Mouse (Mus musculus) intestine, embryonic 16.5 days (tissue): ENCODE data around the gene Gemin2. TPM values are rescaled to one million over a fixed set of nuclear protein-coding genes. Genes with fewer than 3 reads are reported as not detected.
A peak's percentile ranks its signal among the peaks of the same experiment; 100 is the strongest.

Experiments
- ATAC-seq: fragments of 200-750 bp; cut with Nextera tagmentation; 2 replicates; pipeline ENCODE4 v1.8.0; 2017; ENCODE audit warnings: moderate TSS enrichment, moderate library complexity
- H3K27ac ChIP-seq: fragments of 300-500 bp; sonication (generic); 2 replicates; pipeline ENCODE4 v1.5.1; 2014; ENCODE audit warnings: mild to moderate bottlenecking, low read length
- H3K27me3 ChIP-seq: fragments of 300-500 bp; sonication (generic); replicated peaks from 2 replicates; pipeline ENCODE4 v1.6.1; 2014; ENCODE audit warnings: low read length, control low read depth, mixed read lengths; ENCODE audit not compliant: control insufficient read depth, insufficient read depth
- H3K36me3 ChIP-seq: fragments of 300-500 bp; sonication (generic); 2 replicates; pipeline ENCODE4 v1.6.1; 2014; ENCODE audit warnings: low read length, control low read depth; ENCODE audit not compliant: control insufficient read depth, insufficient read depth
- H3K4me1 ChIP-seq: fragments of 300-500 bp; sonication (generic); 2 replicates; pipeline ENCODE4 v1.6.1; 2014; ENCODE audit warnings: low read length, control low read depth, mixed read lengths; ENCODE audit not compliant: control insufficient read depth, insufficient read depth
- H3K4me2 ChIP-seq: fragments of 300-500 bp; sonication (generic); 2 replicates; pipeline ENCODE4 v1.6.1; 2014; ENCODE audit warnings: low read depth, low read length, control low read depth
- H3K4me3 ChIP-seq: fragments of 300-500 bp; sonication (generic); 2 replicates; pipeline ENCODE4 v1.5.1; 2014; ENCODE audit warnings: mild to moderate bottlenecking, low read length
- H3K9ac ChIP-seq: fragments of 300-500 bp; sonication (generic); 2 replicates; pipeline ENCODE4 v1.6.1; 2014; ENCODE audit warnings: low read depth, low read length
- H3K9me3 ChIP-seq: fragments of 300-500 bp; sonication (generic); 2 replicates; pipeline ENCODE4 v1.6.1; 2016; ENCODE audit warnings: low read length, control low read depth; ENCODE audit not compliant: control insufficient read depth
- WGBS: fragments of 180-500 bp; shearing (Covaris S2); extraction: QIAGEN DNeasy Blood & Tissue Kit; methylation state at CpG from one replicate; pipeline ENCODE4 v1.1.7; 2014; 5-methylcytosine and 5-hydroxymethylcytosine counted together
- polyA plus RNA-seq: library from polyadenylated mRNA; unstranded; fragments of >200 nt; fragmentation: Nextera tagmentation; extraction: Ambion mirVana; gene quantifications from 2 replicates; pipeline ENCODE4 v1.2.1, GENCODE M21; 2015

Gene Gemin2
- polyA plus RNA-seq, 1 experiment from 2014 or later = 20.3 TPM

DNA sequence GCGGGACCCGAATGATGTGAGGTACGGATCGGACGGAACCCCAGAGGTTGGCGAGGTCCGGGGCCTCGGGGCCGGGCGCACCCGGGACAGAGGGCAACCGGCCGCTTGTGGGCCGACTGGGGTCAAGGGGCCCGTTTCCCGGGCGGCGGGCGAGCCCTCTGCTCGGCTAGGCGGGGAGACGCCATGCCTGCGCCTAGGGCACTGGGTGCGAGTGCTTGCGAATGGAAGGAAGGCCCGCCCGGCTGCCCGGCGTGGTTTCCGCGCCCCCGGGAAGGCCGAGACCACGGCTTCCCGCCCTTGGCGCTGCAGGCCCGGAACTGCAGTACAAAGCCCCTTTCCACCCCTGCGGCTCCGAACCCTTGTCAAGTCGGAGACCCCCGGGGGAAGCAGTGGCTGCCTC, 53.9 kb downstream of the Gemin2 start:
- peak; percentile 68 for ATAC-seq
- H3K9me3 ChIP-seq = no peaks in the 10 kb centered on the region

DNA sequence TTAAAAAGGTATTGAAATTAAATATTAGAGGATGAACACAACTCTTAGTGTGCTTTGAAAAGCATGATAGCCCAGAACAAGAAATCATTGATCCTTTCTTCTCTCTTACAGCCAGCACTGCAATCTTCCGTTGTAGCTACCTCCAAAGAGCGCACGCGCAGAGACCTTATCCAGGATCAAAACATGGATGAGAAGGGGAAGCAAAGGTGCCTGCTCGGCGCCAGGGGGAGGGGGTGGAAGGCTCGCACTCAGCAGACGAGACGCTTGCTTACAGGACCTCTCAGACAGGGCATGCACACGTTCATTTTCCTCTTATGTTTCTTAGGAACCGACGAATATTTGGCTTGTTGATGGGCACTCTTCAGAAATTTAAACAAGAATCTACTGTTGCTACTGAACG, 55.6 kb downstream of the Gemin2 start:
- no peak overlapping the region for H3K27ac ChIP-seq
- H3K36me3 ChIP-seq = peaks cover 18% of the 10 kb centered on the region
- ATAC-seq = no peak
- WGBS = 90% methylated on average over 13 of the region's 13 CpGs
- no peaks in the 10 kb centered on the region for H3K9me3 ChIP-seq
- no peak overlapping the region for H3K4me2 ChIP-seq
- H3K4me3 ChIP-seq = no peak overlapping the region
- no peak overlapping the region for H3K9ac ChIP-seq
- H3K4me1 ChIP-seq = no peaks in the 10 kb centered on the region
- H3K27me3 ChIP-seq = no peaks in the 10 kb centered on the region

More for the DNA sequence above, 53.9 kb downstream of the Gemin2 start:
- under 1% methylated on average over 41 of the region's 41 CpGs for WGBS
- Histone ChIP-seq H3K4me1 (no peaks in the 10 kb centered on the region), H3K4me2 (peak overlapping the region; percentile 83), H3K27ac (peak overlapping the region; percentile 85), H3K4me3 (peak overlapping the region; percentile 99), H3K9ac (peak overlapping the region; percentile 99), H3K27me3 (no peaks in the 10 kb centered on the region), H3K36me3 (peaks cover 14% of the 10 kb centered on the region)

DNA sequence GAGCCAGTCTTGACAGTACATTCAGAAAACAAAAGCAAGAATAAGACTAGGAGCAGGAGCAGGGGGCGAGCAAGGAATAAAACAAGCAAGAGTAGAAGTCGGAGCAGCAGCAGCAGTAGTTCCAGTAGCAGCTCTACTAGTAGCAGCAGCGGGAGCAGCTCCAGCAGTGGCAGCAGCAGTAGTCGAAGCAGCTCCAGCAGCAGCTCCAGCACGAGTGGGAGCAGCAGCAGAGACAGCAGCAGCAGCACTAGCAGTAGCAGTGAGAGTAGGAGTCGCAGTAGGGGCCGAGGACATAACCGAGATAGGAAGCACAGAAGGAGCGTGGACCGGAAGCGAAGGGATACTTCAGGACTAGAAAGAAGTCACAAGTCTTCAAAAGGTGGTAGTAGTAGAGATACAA, 59.1 kb downstream of the Gemin2 start:
- WGBS = 90% methylated on average over 11 of the region's 11 CpGs
- no peak for ATAC-seq
- Histone ChIP-seq H3K4me3 (no peak overlapping the region), H3K36me3 (peaks cover 18% of the 10 kb centered on the region), H3K9ac (no peak overlapping the region), H3K9me3 (no peaks in the 10 kb centered on the region), H3K4me2 (no peak overlapping the region), H3K27me3 (no peaks in the 10 kb centered on the region), H3K4me1 (no peaks in the 10 kb centered on the region), H3K27ac (no peak overlapping the region)

DNA sequence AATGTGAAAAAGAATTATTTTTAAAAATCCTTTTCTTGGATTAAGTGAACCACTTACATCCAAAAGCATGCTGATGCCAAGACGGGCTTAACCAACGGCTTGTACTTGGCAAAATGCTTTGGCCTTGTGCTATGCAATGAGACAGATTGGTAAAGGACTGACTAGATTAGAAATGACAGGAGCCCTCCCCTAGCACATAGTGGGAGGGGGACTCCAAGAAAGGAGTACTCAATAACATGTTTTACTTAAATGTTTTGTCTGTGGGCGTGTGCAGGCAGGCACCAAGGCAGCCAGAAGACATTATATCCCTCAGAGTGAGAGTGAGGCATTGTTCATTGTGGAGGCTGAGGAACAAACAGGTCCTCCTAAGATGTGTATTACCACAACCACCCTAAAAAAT, 60.9 kb downstream of the Gemin2 start:
- Histone ChIP-seq H3K9me3 (no peaks in the 10 kb centered on the region), H3K9ac (no peak overlapping the region), H3K36me3 (peaks cover 15% of the 10 kb centered on the region), H3K4me3 (no peak overlapping the region), H3K27me3 (no peaks in the 10 kb centered on the region), H3K27ac (no peak overlapping the region), H3K4me2 (no peak overlapping the region), H3K4me1 (no peaks in the 10 kb centered on the region)
- no peak for ATAC-seq
- WGBS = 88% methylated on average over 3 of the region's 3 CpGs

DNA sequence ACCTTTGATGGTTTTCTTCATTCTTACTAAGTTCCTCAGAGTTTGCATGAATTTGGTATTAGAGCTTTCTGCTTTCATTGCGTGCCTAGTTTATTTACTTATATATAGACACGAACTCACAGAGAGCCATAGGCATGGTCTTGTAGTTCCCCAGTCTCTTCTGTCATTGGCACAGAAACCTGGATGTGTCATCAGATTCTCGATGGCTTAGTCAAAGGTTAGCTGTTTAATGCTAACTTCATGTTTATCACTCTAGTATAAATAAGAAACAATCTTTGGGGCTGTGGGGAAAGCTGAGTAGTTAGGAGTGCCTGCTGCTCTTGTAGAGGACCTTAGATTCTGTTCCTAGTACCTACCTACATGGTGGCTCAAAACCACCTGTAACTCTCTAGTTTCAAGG, 63.8 kb downstream of the Gemin2 start:
- Histone ChIP-seq H3K27me3 (no peaks in the 10 kb centered on the region), H3K4me2 (no peak overlapping the region), H3K9ac (no peak overlapping the region), H3K9me3 (no peaks in the 10 kb centered on the region), H3K4me1 (no peaks in the 10 kb centered on the region), H3K4me3 (no peak overlapping the region), H3K27ac (no peak overlapping the region), H3K36me3 (peaks cover 5% of the 10 kb centered on the region; the same call in 1 of the 2 replicates)
- ATAC-seq = no peak
- WGBS = 86% methylated on average over 3 of the region's 3 CpGs

DNA sequence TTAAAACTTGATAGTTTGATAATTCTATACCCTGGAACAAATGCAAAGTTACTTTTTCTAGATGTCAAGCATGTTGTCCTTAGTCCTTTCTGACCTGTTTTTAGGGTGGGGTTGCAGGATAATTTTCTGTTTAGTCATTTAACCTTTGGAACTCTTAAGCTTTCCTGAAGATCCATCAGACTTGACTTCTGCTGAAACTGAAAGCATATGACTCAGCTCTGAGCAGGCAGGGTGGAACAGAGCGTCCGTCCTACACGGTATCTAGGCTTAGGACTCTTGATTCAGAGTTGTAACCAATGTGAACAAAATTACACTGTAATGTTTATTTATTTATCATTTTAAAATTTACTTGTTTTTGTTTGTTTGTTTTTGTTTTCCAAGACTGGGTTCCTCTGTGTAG, 64.7 kb downstream of the Gemin2 start:
- ATAC-seq = peak; percentile 89
- WGBS = 64% methylated on average over 3 of the region's 3 CpGs
- Histone ChIP-seq H3K4me3 (no peak overlapping the region), H3K4me2 (no peak overlapping the region), H3K4me1 (no peaks in the 10 kb centered on the region), H3K27me3 (no peaks in the 10 kb centered on the region), H3K27ac (no peak overlapping the region), H3K9me3 (no peaks in the 10 kb centered on the region), H3K9ac (no peak overlapping the region), H3K36me3 (no peaks in the 10 kb centered on the region)

Other genes with a start within 250 kb of the Gemin2 start
- 90.5 and 110 TPM in 2 replicates for gene Sec23a, start 1.4 kb upstream of the Gemin2 start, polyA plus RNA-seq
- gene Trappc6b, start 48.1 kb downstream of the Gemin2 start, polyA plus RNA-seq = 77.0 and 85.9 TPM in 2 replicates
- 60.5 and 66.7 TPM in 2 replicates for gene Pnn, start 53.5 kb downstream of the Gemin2 start, polyA plus RNA-seq
- 88.2 and 96.6 TPM in 2 replicates for gene Mia2, start 82.4 kb downstream of the Gemin2 start, polyA plus RNA-seq
- 3.5 and 3.9 TPM in 2 replicates for gene Fbxo33, start 206.3 kb downstream of the Gemin2 start, polyA plus RNA-seq